Mouse (Mus musculus) embryo, embryonic 11 days (tissue): ENCODE measurements around the gene Fap.

Source experiments
- DNase-seq: peaks from one replicate; pipeline ENCODE4 v3.0.0-alpha.2; 2015

Gene Fap

GRCm38 (mm10) chr2:62526399-62526798 is 47.5 kb downstream of the Fap start:
- DNase-seq = no peak

GRCm38 (mm10) chr2:62517790-62518189 is 56.1 kb downstream of the Fap start:
- no peak for DNase-seq

GRCm38 (mm10) chr2:62514477-62514876 is 59.4 kb downstream of the Fap start:
- no peak for DNase-seq

- no peak for DNase-seq
These were observed 60.4 kb downstream of the Fap start for GRCm38 (mm10) chr2:62513477-62513876.

- no peak for DNase-seq
These were observed 66.7 kb downstream of the Fap start for GRCm38 (mm10) chr2:62507130-62507529.

- no peak for DNase-seq
These were observed 67.4 kb downstream of the Fap start for GRCm38 (mm10) chr2:62506441-62506840.

- no peak for DNase-seq
These were observed 69.5 kb downstream of the Fap start for GRCm38 (mm10) chr2:62504269-62504796.

- no peak for DNase-seq
These were observed 70.5 kb downstream of the Fap start for GRCm38 (mm10) chr2:62503326-62503725.

GRCm38 (mm10) chr2:62502516-62502915 is 71.4 kb downstream of the Fap start:
- no peak for DNase-seq

GRCm38 (mm10) chr2:62498821-62499220 is 75.1 kb downstream of the Fap start:
- DNase-seq = no peak

GRCm38 (mm10) chr2:62498086-62498485 is 75.8 kb downstream of the Fap start:
- no peak for DNase-seq

- DNase-seq = no peak
These were observed 76.4 kb downstream of the Fap start for GRCm38 (mm10) chr2:62497333-62498002.

- DNase-seq = no peak
These were observed 78.5 kb downstream of the Fap start for GRCm38 (mm10) chr2:62495407-62495806.

- no peak for DNase-seq
These were observed 84.0 kb downstream of the Fap start for GRCm38 (mm10) chr2:62489832-62490231.

GRCm38 (mm10) chr2:62484906-62485305 is 89.0 kb downstream of the Fap start:
- DNase-seq = no peak

GRCm38 (mm10) chr2:62483550-62483949 is 90.3 kb downstream of the Fap start, which contains the start of gene Gcg:
Gcg (minus strand) TSS chr2:62483650.
- no peak for DNase-seq

- DNase-seq = no peak
These were observed 93.3 kb downstream of the Fap start for GRCm38 (mm10) chr2:62480285-62481198.

GRCm38 (mm10) chr2:62469551-62469950 is 104.3 kb downstream of the Fap start:
- DNase-seq = no peak

GRCm38 (mm10) chr2:62463287-62463686 is 110.6 kb downstream of the Fap start:
- DNase-seq = no peak

- no peak for DNase-seq
These were observed 111.7 kb downstream of the Fap start for GRCm38 (mm10) chr2:62462174-62462573.

GRCm38 (mm10) chr2:62460815-62461450 is 112.9 kb downstream of the Fap start:
- DNase-seq = no peak

GRCm38 (mm10) chr2:62460231-62460710 is 113.6 kb downstream of the Fap start:
- no peak for DNase-seq
